Mouse (Mus musculus) myocyte (in vitro differentiated cells): ENCODE results near the gene Ago3. TPM values are rescaled to one million over a fixed set of nuclear protein-coding genes. Genes with fewer than 3 reads are reported as not detected.

Experiments
- H3K27me3 ChIP-seq: one replicate; pipeline ENCODE4 v1.6.1; 2011; ENCODE audit not compliant: control insufficient read depth, insufficient read depth, insufficient read length
- H3K36me3 ChIP-seq: one replicate; pipeline ENCODE4 v1.6.1; 2011; ENCODE audit not compliant: control insufficient read depth, insufficient read depth
- H3K4me2 ChIP-seq: one replicate; pipeline ENCODE4 v1.6.1; 2011; ENCODE audit warnings: low read depth, control low read depth
- H3K4me3 ChIP-seq: one replicate; pipeline ENCODE4 v1.5.1; 2011; ENCODE audit warnings: mild to moderate bottlenecking, control low read depth, moderate library complexity
- H3K79me2 ChIP-seq: one replicate; pipeline ENCODE4 v1.6.1; 2011; ENCODE audit not compliant: control insufficient read depth, insufficient read depth
- H3ac ChIP-seq: one replicate; pipeline ENCODE4 v1.6.1; 2011; ENCODE audit not compliant: control insufficient read depth, insufficient read length
- CEBPB ChIP-seq: IDR thresholded peaks from 2 replicates; pipeline ENCODE4 v1.6.1; 2011; ENCODE audit warnings: mild to moderate bottlenecking, moderate library complexity; ENCODE audit not compliant: poor library complexity, insufficient read depth, severe bottlenecking
- E2F4 ChIP-seq: IDR thresholded peaks from one replicate; pipeline ENCODE4 v1.6.1; 2011; ENCODE audit warnings: mild to moderate bottlenecking, control low read depth, moderate library complexity; ENCODE audit not compliant: insufficient read depth
- MAX ChIP-seq: IDR thresholded peaks from one replicate; pipeline ENCODE4 v1.6.1; 2011; ENCODE audit warnings: low read depth, mild to moderate bottlenecking, control low read depth
- MYOD1 ChIP-seq, 3 experiments: IDR thresholded peaks; one replicate each; pipeline ENCODE4 v1.6.1; 2011; ENCODE audit warnings: control low read depth in 2 of 3, low read depth in 2 of 3, mild to moderate bottlenecking in 2 of 3, moderate library complexity in 1 of 3; ENCODE audit not compliant: insufficient read length in 2 of 3, control insufficient read depth in 1 of 3
- MYOG ChIP-seq, 3 experiments: IDR thresholded peaks; one replicate each; pipeline ENCODE4 v1.6.1; 2011; ENCODE audit warnings: control low read depth in 2 of 3, low read depth in 2 of 3, mild to moderate bottlenecking in 2 of 3; ENCODE audit not compliant: insufficient read length in 2 of 3, control insufficient read depth in 1 of 3, insufficient read depth in 1 of 3
- POLR2A ChIP-seq: IDR thresholded peaks from one replicate; pipeline ENCODE4 v1.6.1; 2011; ENCODE audit warnings: low read depth, mild to moderate bottlenecking, control low read depth, moderate library complexity; ENCODE audit not compliant: insufficient read length
- POLR2AphosphoS2 ChIP-seq: IDR thresholded peaks from one replicate; pipeline ENCODE4 v1.6.1; 2011; ENCODE audit warnings: low read depth, control low read depth; ENCODE audit not compliant: insufficient read length
- REST ChIP-seq: IDR thresholded peaks from one replicate; pipeline ENCODE4 v1.6.1; 2011; ENCODE audit warnings: mild to moderate bottlenecking, control low read depth, moderate library complexity; ENCODE audit not compliant: insufficient read depth, insufficient read length
- SRF ChIP-seq: IDR thresholded peaks from one replicate; pipeline ENCODE4 v1.6.1; 2011; ENCODE audit warnings: low read depth; ENCODE audit not compliant: control insufficient read depth, insufficient read length
- TCF12 ChIP-seq: IDR thresholded peaks from one replicate; pipeline ENCODE4 v1.6.1; 2011; ENCODE audit warnings: mild to moderate bottlenecking, control low read depth; ENCODE audit not compliant: poor library complexity, insufficient read depth, severe bottlenecking
- TCF3 ChIP-seq: IDR thresholded peaks from one replicate; pipeline ENCODE4 v1.6.1; 2011; ENCODE audit warnings: low read depth, control low read depth; ENCODE audit not compliant: insufficient read length
- USF1 ChIP-seq: IDR thresholded peaks from one replicate; pipeline ENCODE4 v1.6.1; 2011; ENCODE audit warnings: low read depth, mild to moderate bottlenecking, control low read depth, moderate library complexity
- polyA plus RNA-seq: library from polyadenylated mRNA; unstranded; fragments of >200 nt; fragmentation: generic; extraction: Trizol; gene quantifications from one replicate; pipeline ENCODE4 v1.2.1, GENCODE M21; 2012; ENCODE audit warnings: missing spikeins

Gene Ago3
- polyA plus RNA-seq, 1 experiment, result 4.5 TPM

GRCm38 (mm10) chr4:126326036-126326435 is 103.3 kb downstream of the Ago3 start:
- no peak overlapping the region for H3K4me2 ChIP-seq
- H3ac ChIP-seq, result no peak overlapping the region
- no peaks in the 10 kb centered on the region for H3K27me3 ChIP-seq
- no peak for TF ChIP-seq POLR2A
- TF ChIP-seq MAX, result no peak
- TF ChIP-seq TCF12, result no peak
- no peak for TF ChIP-seq MYOG (IDR thresholded peaks at IDR 0.05; ENCODE audit: control insufficient read depth in 1 of 3, insufficient read depth in 1 of 3, insufficient read length in 2 of 3, low read depth in 2 of 3)
- no peak for TF ChIP-seq USF1
- TF ChIP-seq MYOD1 (IDR thresholded peaks at IDR 0.05; ENCODE audit: control insufficient read depth in 1 of 3, insufficient read length in 2 of 3, low read depth in 2 of 3), result no peak
- TF ChIP-seq SRF, result no peak
- no peak for TF ChIP-seq REST
- TF ChIP-seq POLR2AphosphoS2, result no peak
- no peak for TF ChIP-seq CEBPB
- no peak for TF ChIP-seq TCF3
- TF ChIP-seq E2F4, result no peak
- H3K4me3 ChIP-seq, result no peak overlapping the region
- H3K36me3 ChIP-seq, result no peaks in the 10 kb centered on the region
- H3K79me2 ChIP-seq, result peaks cover 1% of the 10 kb centered on the region

GRCm38 (mm10) chr4:126325281-126325861 is 104.0 kb downstream of the Ago3 start, which contains the start of gene Tekt2:
TSS of gene Tekt2 (minus strand) at chr4:126325688.
- no peaks in the 10 kb centered on the region for H3K36me3 ChIP-seq
- H3ac ChIP-seq, result no peak within 1 kb of the TSS
- peaks cover 8% of the 10 kb centered on the region for H3K79me2 ChIP-seq
- no peak within 1 kb of the TSS for H3K4me3 ChIP-seq
- H3K4me2 ChIP-seq, result no peak within 1 kb of the TSS
- TF ChIP-seq E2F4 (no peak), MYOG (IDR thresholded peaks at IDR 0.05; ENCODE audit: control insufficient read depth in 1 of 3, insufficient read depth in 1 of 3, insufficient read length in 2 of 3, low read depth in 2 of 3) (no peak), USF1 (no peak), MAX (no peak), SRF (no peak), TCF12 (no peak), REST (no peak), TCF3 (no peak), CEBPB (no peak), POLR2AphosphoS2 (no peak), POLR2A (no peak), MYOD1 (IDR thresholded peaks at IDR 0.05; ENCODE audit: control insufficient read depth in 1 of 3, insufficient read length in 2 of 3, low read depth in 2 of 3) (no peak)
- H3K27me3 ChIP-seq, result no peaks in the 10 kb centered on the region

- H3K4me3 ChIP-seq, result no peak overlapping the region
- TF ChIP-seq TCF12, result no peak
- TF ChIP-seq E2F4, result no peak
- no peak for TF ChIP-seq MYOD1 (IDR thresholded peaks at IDR 0.05; ENCODE audit: control insufficient read depth in 1 of 3, insufficient read length in 2 of 3, low read depth in 2 of 3)
- no peak for TF ChIP-seq POLR2AphosphoS2
- no peak for TF ChIP-seq TCF3
- TF ChIP-seq USF1, result no peak
- no peak for TF ChIP-seq MAX
- no peak for TF ChIP-seq CEBPB
- no peak for TF ChIP-seq MYOG (IDR thresholded peaks at IDR 0.05; ENCODE audit: control insufficient read depth in 1 of 3, insufficient read depth in 1 of 3, insufficient read length in 2 of 3, low read depth in 2 of 3)
- no peak for TF ChIP-seq REST
- no peak for TF ChIP-seq SRF
- TF ChIP-seq POLR2A, result no peak
Observed at GRCm38 (mm10) chr4:126324861-126325260, 104.5 kb downstream of the Ago3 start.

GRCm38 (mm10) chr4:126322646-126323045 is 106.7 kb downstream of the Ago3 start:
- no peak overlapping the region for H3K4me3 ChIP-seq
- H3K4me2 ChIP-seq, result no peak overlapping the region

More at GRCm38 (mm10) chr4:126324861-126325260, 104.5 kb downstream of the Ago3 start:
- Histone ChIP-seq H3K36me3 (no peaks in the 10 kb centered on the region), H3ac (no peak overlapping the region), H3K4me2 (no peak overlapping the region), H3K27me3 (no peaks in the 10 kb centered on the region), H3K79me2 (peaks cover 13% of the 10 kb centered on the region)

More at GRCm38 (mm10) chr4:126322646-126323045, 106.7 kb downstream of the Ago3 start:
- TF ChIP-seq TCF12, result no peak
- TF ChIP-seq POLR2AphosphoS2, result no peak
- TF ChIP-seq REST, result no peak
- TF ChIP-seq POLR2A, result no peak
- Histone ChIP-seq H3K27me3 (no peaks in the 10 kb centered on the region), H3K36me3 (no peaks in the 10 kb centered on the region), H3ac (no peak overlapping the region), H3K79me2 (peaks cover 14% of the 10 kb centered on the region)
